13 mouse cellular contexts compared by ENCODE assay signal in genomic region chr2:37945598-37946336, GRCm38 (mm10).
DNase-seq lines count a peak whose midpoint lies in the region; ATAC-seq lines count a peak whose summit lies in the region.
"Had no signal": no experiment of that assay in that cellular context is flagged by ENCODE, and none has a peak within 500 bp of the region (broad histone marks: within the 10 kb centered on the region; RNA-seq: fewer than 3 reads in every experiment).

No protein-coding gene starts in this region.

- DNase-seq in layer of hippocampus, adult 11-12 months (ENCODE audit: low spot score) = peak; percentile 35
- no peak for DNase-seq in layer of hippocampus, postnatal 10 days (ENCODE audit: low spot score in 2 of 2)
- peak; percentile 67 for DNase-seq in MN1 (ENCODE audit: low spot score)
- DNase-seq in brain, adult 2 months (ENCODE audit: low read depth, low spot score) = peak; percentile 47
- peak; percentile 39 for DNase-seq in layer of hippocampus, adult 9-11 months
- DNase-seq: adrenal gland, adult 2 months; gastrocnemius, postnatal 10 days; heart, postnatal 4 days; kidney, adult 18-20 months; lung, postnatal 14 days; spleen, adult 18-20 months had no signal

- no peak for ATAC-seq in monocyte, adult 5-6 weeks (replicated peaks; ENCODE audit: insufficient number of reproducible peaks, low FRiP score, low TSS enrichment, poor library complexity, severe bottlenecking)
- no peak for ATAC-seq in CD4-positive, CD25-positive, alpha-beta regulatory T cell, adult 4 months

Comparison
In these comparisons a context has a peak if more than half of its experiments do, and no peak if none do; other contexts are left out.
1. DNase-seq: peak in layer of hippocampus, adult 11-12 months (single experiment), MN1 (single experiment), brain, adult 2 months (single experiment) and layer of hippocampus, adult 9-11 months (single experiment); none in layer of hippocampus, postnatal 10 days (0 of 2).